Mouse (Mus musculus): ENCODE data around the gene 4931408C20Rik. TPM values are rescaled to one million over a fixed set of nuclear protein-coding genes. Genes with fewer than 3 reads are reported as not detected.

4931408C20Rik gene
- total RNA-seq (2021): not detected

DNA sequence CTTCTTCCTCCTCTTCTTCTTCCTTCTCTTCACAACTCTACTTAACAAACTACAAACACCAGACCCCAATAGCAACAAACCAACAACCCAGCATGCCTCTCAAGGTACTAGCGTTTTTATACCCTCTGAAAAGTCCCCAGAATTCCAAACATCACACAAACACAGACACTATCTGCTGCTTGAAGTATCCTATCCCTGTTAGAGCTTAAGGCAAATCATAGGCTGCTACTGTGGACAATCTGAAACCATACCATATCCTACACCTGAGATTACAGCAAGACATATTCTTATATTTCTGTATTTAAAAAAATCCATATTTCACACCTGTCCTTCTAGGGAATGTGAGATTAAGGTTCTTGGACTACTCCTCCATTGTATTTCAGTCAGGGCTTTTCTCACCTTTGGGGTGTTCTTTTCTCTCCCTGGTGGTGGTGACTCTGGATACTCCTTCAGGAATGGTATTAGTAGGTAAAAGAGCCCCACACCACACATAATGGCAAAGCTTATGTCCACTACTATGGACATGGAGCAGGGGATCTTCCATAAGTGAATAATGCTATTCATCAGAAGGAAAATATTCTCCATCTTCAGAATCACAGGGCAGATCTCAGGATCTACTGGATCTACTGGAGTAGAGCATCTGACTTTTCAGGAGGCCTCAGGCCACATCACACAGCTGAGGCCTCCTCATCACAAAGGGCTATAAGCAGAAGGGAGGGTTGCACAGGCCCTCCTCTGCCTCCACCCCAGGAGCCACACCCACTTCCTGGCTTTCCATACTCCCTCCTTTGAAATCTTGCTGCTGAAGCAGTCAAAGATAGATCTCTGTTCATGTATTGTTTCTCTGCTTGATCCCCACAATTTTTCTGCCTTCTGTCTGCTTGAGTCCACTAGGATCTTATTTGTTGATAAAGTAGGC lies at the start of gene 4931408C20Rik:
4931408C20Rik (minus strand) TSS at position 619 of the 919 bp plus-strand sequence.
- peak in 1 of 2 experiments; percentile 3 for DNase-seq
- intact Hi-C loops (cut with DNase I): no loop called here

DNA sequence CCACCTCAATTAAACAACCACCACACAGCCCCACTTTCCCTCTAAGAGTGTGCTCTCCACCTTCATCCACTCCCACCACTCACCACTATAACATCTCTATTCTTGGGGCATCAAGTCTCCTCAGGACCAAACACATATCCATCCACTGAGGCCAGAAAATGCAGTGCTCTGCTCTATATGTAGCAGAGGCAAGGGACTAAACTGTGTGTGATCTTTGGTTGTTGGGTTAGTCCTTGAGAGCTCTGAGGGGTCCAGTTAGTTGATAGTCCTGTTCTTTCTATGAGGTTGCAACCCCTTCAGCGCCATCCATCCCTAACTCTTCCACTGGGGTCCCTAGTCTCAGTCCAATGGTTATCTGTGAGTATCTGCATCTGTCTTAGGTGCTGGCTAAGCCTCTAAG lies 666 bp upstream of the 4931408C20Rik start:
- no peak for DNase-seq
- intact Hi-C loops (cut with DNase I): no loop called here

DNA sequence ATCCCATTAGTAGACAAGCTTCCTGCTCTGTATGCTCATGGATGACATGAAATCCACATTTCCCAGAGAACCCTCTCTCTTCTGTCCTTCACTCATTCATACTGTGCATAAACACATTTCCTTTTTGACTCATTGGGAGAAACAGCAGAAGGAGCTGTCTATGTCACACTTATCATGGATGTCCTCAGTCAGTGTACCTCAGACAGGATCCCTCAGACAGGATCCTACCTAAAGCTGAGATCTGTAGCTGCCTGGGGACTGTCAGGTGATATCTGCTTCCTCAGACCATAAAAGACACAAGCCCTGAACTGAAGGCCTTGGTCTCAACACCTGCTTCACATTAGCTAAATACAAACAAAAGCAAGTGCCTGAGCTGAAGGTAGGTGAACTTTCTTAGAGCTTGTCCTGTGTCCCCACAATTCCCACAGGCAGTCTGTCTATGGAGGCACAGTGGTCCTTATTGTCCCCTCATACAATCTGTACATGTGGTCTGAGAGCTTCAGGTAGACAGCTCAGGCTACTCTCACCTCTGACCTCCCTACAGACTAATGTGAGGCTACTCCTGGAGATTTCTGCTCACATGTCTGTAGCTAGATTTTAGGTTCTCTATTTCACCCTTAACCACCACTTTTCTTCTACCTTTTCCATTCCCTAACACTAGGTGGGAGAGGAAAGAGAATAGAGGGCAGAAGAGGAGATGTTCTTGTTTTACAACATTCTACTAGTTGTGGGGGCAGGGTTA lies 1.1 kb downstream of the 4931408C20Rik start:
- DNase-seq: no peak
- intact Hi-C loops (cut with DNase I): no loop called here

DNA sequence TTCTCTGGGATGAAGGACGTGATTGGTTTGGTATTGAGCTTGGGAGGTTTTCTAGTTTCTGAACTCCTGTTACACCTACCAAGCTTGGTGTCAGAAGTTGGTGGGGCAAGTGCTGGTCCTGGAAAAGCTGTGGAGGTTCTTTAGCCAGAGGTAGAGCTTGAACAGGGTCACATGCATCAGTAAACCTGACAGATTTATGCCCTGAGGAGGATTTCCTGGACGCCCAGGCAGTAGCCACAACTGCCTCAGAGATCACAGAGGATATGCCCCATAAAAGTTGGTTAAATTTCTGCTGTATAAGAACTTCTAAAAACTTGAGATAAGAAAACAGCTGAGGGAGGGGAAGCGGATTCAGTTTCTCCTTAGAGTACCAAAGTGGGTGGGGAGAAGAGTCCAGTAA lies 1.9 kb downstream of the 4931408C20Rik start:
- no peak for DNase-seq
- intact Hi-C loops (cut with DNase I): no loop called here

DNA sequence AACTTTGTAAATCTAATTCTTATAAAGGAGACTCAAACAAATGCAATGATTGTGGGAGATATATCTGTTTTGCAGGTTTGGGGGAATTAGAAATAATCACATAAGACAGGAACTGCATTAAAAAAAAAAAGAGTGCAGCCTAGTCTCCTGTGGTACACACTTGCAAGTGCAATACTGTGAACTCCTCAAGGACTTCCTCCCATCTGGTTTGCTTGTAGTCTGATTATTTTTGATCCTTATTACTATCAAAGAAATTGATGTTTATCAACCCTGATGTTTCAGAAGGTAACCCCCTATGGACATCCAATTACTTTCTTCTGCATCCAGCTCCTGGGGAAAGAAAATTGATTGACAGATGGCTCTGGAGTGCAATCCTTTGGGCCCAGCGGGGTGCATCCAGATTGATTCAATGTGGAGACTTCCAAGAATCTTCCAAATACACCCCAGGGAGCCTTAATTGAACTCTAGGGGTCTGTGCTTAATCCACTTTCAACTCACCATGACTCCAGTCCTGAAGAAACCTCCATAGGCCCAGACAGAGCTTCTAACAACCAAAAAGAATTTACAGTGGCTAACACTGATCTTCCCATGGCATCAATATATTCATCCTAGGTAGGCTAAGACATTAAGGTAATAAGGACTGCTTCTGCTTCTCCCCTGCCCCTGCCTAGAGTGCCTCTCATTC lies 37.4 kb downstream of the 4931408C20Rik start:
- intact Hi-C loops (cut with DNase I): no loop called here
- DNase-seq: no peak

DNA sequence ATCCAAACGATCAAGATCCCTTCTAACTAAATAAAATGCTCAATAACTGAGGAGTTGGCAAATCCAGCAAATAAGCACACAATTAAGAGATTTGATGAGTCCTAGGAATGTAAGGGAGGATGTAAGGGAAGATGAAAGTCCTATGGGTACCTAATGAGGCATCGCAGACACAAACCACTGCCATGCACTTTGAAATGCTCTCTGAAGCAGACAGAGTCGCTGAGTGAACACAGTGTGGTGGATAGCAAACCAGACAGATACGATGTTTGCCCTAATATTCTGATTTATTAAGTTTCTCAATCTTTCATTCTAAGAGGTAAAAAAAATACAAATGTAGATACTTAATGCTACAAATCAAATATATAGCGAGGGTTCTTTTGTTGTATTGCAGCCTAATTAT lies 51.2 kb downstream of the 4931408C20Rik start:
- DNase-seq: no peak
- intact Hi-C loops (cut with DNase I): no loop called here

Measured in heart, postnatal 36 days (tissue).